In genomic region chr7:5019576-5019975, GRCm38 (mm10) we compare ENCODE assay signal across 12 mouse cellular contexts. TPM values are rescaled to one million over a fixed set of nuclear protein-coding genes. Genes with fewer than 3 reads are reported as not detected.
DNase-seq lines count a peak whose midpoint lies in the region; ATAC-seq and TF ChIP-seq lines count a peak whose summit lies in the region.
"Not testable (repeated sequence)": the region's sequence is repeated elsewhere in the genome, so short reads cannot be mapped to it uniquely, and the experiment has no call there.
"Had no signal": no experiment of that assay in that cellular context is flagged by ENCODE, and none has a peak within 500 bp of the region (broad histone marks: within the 10 kb centered on the region; RNA-seq: fewer than 3 reads in every experiment).

No protein-coding gene starts in this region.

- H3K9me3 ChIP-seq in G1E (replicated peaks), result peaks cover 13% of the 10 kb centered on the region
- not testable (repeated sequence) for H3K9me3 ChIP-seq in embryonic facial prominence, embryonic 12.5 days; hindbrain, embryonic 13.5 days; kidney, embryonic 16.5 days (ENCODE audit: low read length); liver, embryonic 14.5 days (ENCODE audit: control insufficient read depth, low read length); midbrain, embryonic 14.5 days (ENCODE audit: control insufficient read depth, low read length); stomach, embryonic 15.5 days

- WGBS in embryonic facial prominence, embryonic 12.5 days, result 27% methylated on average over 8 of the region's 8 CpGs
- 28% methylated on average over 8 of the region's 8 CpGs for WGBS in hindbrain, embryonic 13.5 days
- WGBS in kidney, embryonic 16.5 days, result 23% methylated on average over 8 of the region's 8 CpGs
- 29% methylated on average over 8 of the region's 8 CpGs for WGBS in liver, embryonic 14.5 days (ENCODE audit: insufficient replicate concordance)
- 31% methylated on average over 8 of the region's 8 CpGs for WGBS in midbrain, embryonic 14.5 days
- 26% methylated on average over 8 of the region's 8 CpGs for WGBS in stomach, embryonic 15.5 days

- DNase-seq in G1E (ENCODE audit: low spot score); gastrocnemius, adult 2 months; liver, embryonic 14.5 days (ENCODE audit: low read depth in 3 of 3, low spot score in 3 of 3); midbrain, embryonic 14.5 days: not testable (repeated sequence)

- not testable (repeated sequence) for H3K27me3 ChIP-seq in G1E (ENCODE audit: insufficient read depth, low read length); embryonic facial prominence, embryonic 12.5 days; hindbrain, embryonic 13.5 days; kidney, embryonic 16.5 days (ENCODE audit: insufficient read depth, low read length); liver, embryonic 14.5 days (ENCODE audit: control insufficient read depth, insufficient read depth, low read length); midbrain, embryonic 14.5 days (ENCODE audit: control insufficient read depth, insufficient read depth, low read length); stomach, embryonic 15.5 days (replicated peaks)

- not testable (repeated sequence) for TF ChIP-seq EP300 in liver, embryonic 14.5 days (IDR thresholded peaks at IDR 0.05; ENCODE audit: low read depth)

- H3K36me3 ChIP-seq in G1E (replicated peaks), result peaks cover 55% of the 10 kb centered on the region
- H3K36me3 ChIP-seq in embryonic facial prominence, embryonic 12.5 days, result peaks cover 25% of the 10 kb centered on the region
- peaks cover 36% of the 10 kb centered on the region for H3K36me3 ChIP-seq in hindbrain, embryonic 13.5 days
- H3K36me3 ChIP-seq in kidney, embryonic 16.5 days (ENCODE audit: insufficient read depth, low read length), result peaks cover 31% of the 10 kb centered on the region
- H3K36me3 ChIP-seq in liver, embryonic 14.5 days (replicated peaks; ENCODE audit: control insufficient read depth, insufficient read depth, low read depth), result not testable (repeated sequence)
- H3K36me3 ChIP-seq in midbrain, embryonic 14.5 days (ENCODE audit: control insufficient read depth, insufficient read depth, low read length), result peaks cover 21% of the 10 kb centered on the region
- H3K36me3 ChIP-seq in stomach, embryonic 15.5 days, result peaks cover 30% of the 10 kb centered on the region

- H3K4me1 ChIP-seq in G1E (ENCODE audit: insufficient read depth, low read depth, low read length), result peaks cover 65% of the 10 kb centered on the region
- H3K4me1 ChIP-seq in embryonic facial prominence, embryonic 12.5 days, result peaks cover 11% of the 10 kb centered on the region
- H3K4me1 ChIP-seq in hindbrain, embryonic 13.5 days (replicated peaks), result peaks cover 27% of the 10 kb centered on the region
- peaks cover 29% of the 10 kb centered on the region for H3K4me1 ChIP-seq in kidney, embryonic 16.5 days (ENCODE audit: insufficient read depth, low read length)
- H3K4me1 ChIP-seq in liver, embryonic 14.5 days (replicated peaks; ENCODE audit: control insufficient read depth in 2 of 2, insufficient read depth in 2 of 2, low read length in 1 of 2), result peaks cover 10 to 16% of the 10 kb centered on the region in 2 experiments
- peaks cover 12% of the 10 kb centered on the region for H3K4me1 ChIP-seq in midbrain, embryonic 14.5 days (ENCODE audit: control insufficient read depth, insufficient read depth, low read length)
- H3K4me1 ChIP-seq in stomach, embryonic 15.5 days, result peaks cover 16% of the 10 kb centered on the region; the same call in 1 of the 2 replicates

- peak overlapping the region; percentile 82 for H3K4me2 ChIP-seq in embryonic facial prominence, embryonic 12.5 days (replicated peaks)
- peak overlapping the region; percentile 88 for H3K4me2 ChIP-seq in hindbrain, embryonic 13.5 days
- peak overlapping the region; percentile 80 for H3K4me2 ChIP-seq in kidney, embryonic 16.5 days (replicated peaks; ENCODE audit: low read depth, low read length)
- H3K4me2 ChIP-seq in liver, embryonic 14.5 days (ENCODE audit: low read depth), result peak overlapping the region; percentile 66
- H3K4me2 ChIP-seq in midbrain, embryonic 14.5 days (ENCODE audit: low read length), result peak overlapping the region; percentile 76
- H3K4me2 ChIP-seq in stomach, embryonic 15.5 days, result peak overlapping the region; percentile 79

- not testable (repeated sequence) for TF ChIP-seq CTCF in G1E (IDR thresholded peaks at IDR 0.05; ENCODE audit: low read depth, low read length); gastrocnemius, adult 2 months (IDR thresholded peaks at IDR 0.05); liver, embryonic 14.5 days (IDR thresholded peaks at IDR 0.05; ENCODE audit: low read depth)

- H3K27ac ChIP-seq in embryonic facial prominence, embryonic 12.5 days, result peak overlapping the region; percentile 98
- peak overlapping the region; percentile 98 for H3K27ac ChIP-seq in gastrocnemius, adult 2 months
- H3K27ac ChIP-seq in hindbrain, embryonic 13.5 days, result peak overlapping the region; percentile 95
- peak overlapping the region; percentile 97 for H3K27ac ChIP-seq in kidney, embryonic 16.5 days (ENCODE audit: low read length)
- peak overlapping the region; percentile 82 for H3K27ac ChIP-seq in liver, embryonic 14.5 days
- not testable (repeated sequence) for H3K27ac ChIP-seq in midbrain, embryonic 14.5 days (replicated peaks; ENCODE audit: low read depth, low read length)
- peak overlapping the region; percentile 97 for H3K27ac ChIP-seq in stomach, embryonic 15.5 days

- peak overlapping the region; percentile 92; the same call in 1 of the 2 replicates for H3K9ac ChIP-seq in embryonic facial prominence, embryonic 12.5 days
- H3K9ac ChIP-seq in hindbrain, embryonic 13.5 days; midbrain, embryonic 14.5 days (replicated peaks; ENCODE audit: low read length): not testable (repeated sequence)
- peak overlapping the region; percentile 95 for H3K9ac ChIP-seq in kidney, embryonic 16.5 days (replicated peaks; ENCODE audit: low read length)
- peak overlapping the region; percentile 79 for H3K9ac ChIP-seq in liver, embryonic 14.5 days (replicated peaks)
- H3K9ac ChIP-seq in stomach, embryonic 15.5 days, result 0 out of 2 replicates have a peak overlapping the region, but pooled peaks have one; percentile 94

- H3K4me3 ChIP-seq in G1E (ENCODE audit: low read depth, low read length), result peak overlapping the region; percentile 80
- peak overlapping the region; percentile 87 for H3K4me3 ChIP-seq in embryonic facial prominence, embryonic 12.5 days
- H3K4me3 ChIP-seq in gastrocnemius, adult 2 months, result peak overlapping the region; percentile 97
- H3K4me3 ChIP-seq in hindbrain, embryonic 13.5 days, result peak overlapping the region; percentile 79
- peak overlapping the region; percentile 85 for H3K4me3 ChIP-seq in kidney, embryonic 16.5 days (ENCODE audit: low read length)
- H3K4me3 ChIP-seq in liver, embryonic 14.5 days (ENCODE audit: insufficient read depth in 1 of 2, low read depth in 2 of 2, low read length in 2 of 2), result peak overlapping the region in 1 of 2 experiments; percentile 81; a peak in 2 of 4 replicates
- peak overlapping the region; percentile 71 for H3K4me3 ChIP-seq in midbrain, embryonic 14.5 days (replicated peaks; ENCODE audit: low read depth, low read length)
- H3K4me3 ChIP-seq in stomach, embryonic 15.5 days (replicated peaks), result peak overlapping the region; percentile 90

- not testable (repeated sequence) for ATAC-seq in G1E (ENCODE audit: extremely low read depth, insufficient number of reproducible peaks, low FRiP score, poor library complexity, severe bottlenecking); embryonic facial prominence, embryonic 12.5 days (ENCODE audit: insufficient number of reproducible peaks, insufficient read depth, low FRiP score, low TSS enrichment); hindbrain, embryonic 13.5 days (ENCODE audit: low FRiP score); kidney, embryonic 16.5 days (ENCODE audit: low FRiP score, low TSS enrichment); liver, embryonic 14.5 days (ENCODE audit: insufficient read depth); midbrain, embryonic 14.5 days (ENCODE audit: low FRiP score, low TSS enrichment); stomach, embryonic 15.5 days (ENCODE audit: insufficient read depth, low FRiP score, low read depth)

- intact Hi-C loops in gastrocnemius, adult 2 months (cut with DNase I), result not testable (repeated sequence)

RNA-seq across cellular contexts. Expression of gene Zfp865, which starts 0.6 kb away (rescaled TPM):
- 50.6 and 54.8 TPM in 2 replicates for total RNA-seq in G1E (2014; fragmentation: Nextera tagmentation)
- total RNA-seq in G1E (2017), result 17.5 and 19.9 TPM in 2 replicates
- polyA plus RNA-seq in G1E (2012), result 121 and 146 TPM in 2 replicates
- 8.2 TPM in 2 replicates for polyA plus RNA-seq in embryonic facial prominence, embryonic 12.5 days (2016; fragmentation: Nextera tagmentation; extraction: Ambion mirVana)
- total RNA-seq in gastrocnemius, adult 2 months (2021), result 10 to 100 TPM; 12.9 to 15.6 TPM
- 5.8 and 6.0 TPM in 2 replicates for polyA plus RNA-seq in hindbrain, embryonic 13.5 days (2015; fragmentation: Nextera tagmentation; extraction: Ambion mirVana)
- polyA plus RNA-seq in kidney, embryonic 16.5 days (2015; fragmentation: Nextera tagmentation; extraction: Ambion mirVana), result 6.6 and 7.6 TPM in 2 replicates
- 6.4 and 7.6 TPM in 2 replicates for polyA plus RNA-seq in liver, embryonic 14.5 days (2012; rRNA removed)
- 0.98 and 1.0 TPM in 2 replicates for polyA plus RNA-seq in liver, embryonic 14.5 days (2014; fragmentation: Nextera tagmentation; extraction: Ambion mirVana)
- 6.8 and 8.3 TPM in 2 replicates for polyA plus RNA-seq in midbrain, embryonic 14.5 days (2014; fragmentation: Nextera tagmentation; extraction: Ambion mirVana)
- 5.5 and 7.7 TPM in 2 replicates for polyA plus RNA-seq in stomach, embryonic 15.5 days (2015; fragmentation: Nextera tagmentation; extraction: Ambion mirVana)

RNA-seq across cellular contexts. Expression of gene Ccdc106, which starts 0.8 kb away (rescaled TPM):
- 1.7 TPM in 1 of 2 replicates, not detected in the other for total RNA-seq in G1E (2014; fragmentation: Nextera tagmentation)
- 0.23 TPM in 1 of 2 replicates, not detected in the other for total RNA-seq in G1E (2017)
- 0.13 and 0.21 TPM in 2 replicates for polyA plus RNA-seq in G1E (2012)
- polyA plus RNA-seq in embryonic facial prominence, embryonic 12.5 days (2016; fragmentation: Nextera tagmentation; extraction: Ambion mirVana), result 35.5 and 38.4 TPM in 2 replicates
- not detected for total RNA-seq in gastrocnemius, adult 2 months (2021)
- 38.7 and 43.5 TPM in 2 replicates for polyA plus RNA-seq in hindbrain, embryonic 13.5 days (2015; fragmentation: Nextera tagmentation; extraction: Ambion mirVana)
- polyA plus RNA-seq in kidney, embryonic 16.5 days (2015; fragmentation: Nextera tagmentation; extraction: Ambion mirVana), result 27.1 and 30.3 TPM in 2 replicates
- 0.49 and 0.64 TPM in 2 replicates for polyA plus RNA-seq in liver, embryonic 14.5 days (2012; rRNA removed)
- polyA plus RNA-seq in liver, embryonic 14.5 days (2014; fragmentation: Nextera tagmentation; extraction: Ambion mirVana), result 0.24 and 0.35 TPM in 2 replicates
- polyA plus RNA-seq in midbrain, embryonic 14.5 days (2014; fragmentation: Nextera tagmentation; extraction: Ambion mirVana), result 47.0 and 63.6 TPM in 2 replicates
- 19.2 and 20.8 TPM in 2 replicates for polyA plus RNA-seq in stomach, embryonic 15.5 days (2015; fragmentation: Nextera tagmentation; extraction: Ambion mirVana)
- total RNA-seq: gastrocnemius, adult 18-20 months had no signal

RNA-seq across cellular contexts. Expression of gene Gm44973, which starts 4.3 kb away (rescaled TPM):
- total RNA-seq in G1E (2014; fragmentation: Nextera tagmentation) (6.7 TPM in 1 of 2 replicates, not detected in the other), G1E (2017) (not detected in 2 replicates)
- polyA plus RNA-seq in G1E (2012), result not detected in 2 replicates
- not detected in 2 replicates for polyA plus RNA-seq in embryonic facial prominence, embryonic 12.5 days (2016; fragmentation: Nextera tagmentation; extraction: Ambion mirVana)
- not detected for total RNA-seq in gastrocnemius, adult 2 months (2021)
- polyA plus RNA-seq in hindbrain, embryonic 13.5 days (2015; fragmentation: Nextera tagmentation; extraction: Ambion mirVana), result 1.4 and 1.8 TPM in 2 replicates
- 1.7 and 1.9 TPM in 2 replicates for polyA plus RNA-seq in kidney, embryonic 16.5 days (2015; fragmentation: Nextera tagmentation; extraction: Ambion mirVana)
- polyA plus RNA-seq in liver, embryonic 14.5 days (2012; rRNA removed), result 0.03 and 0.10 TPM in 2 replicates
- polyA plus RNA-seq in liver, embryonic 14.5 days (2014; fragmentation: Nextera tagmentation; extraction: Ambion mirVana), result 1.6 and 1.9 TPM in 2 replicates
- 1.3 TPM in 1 of 2 replicates, not detected in the other for polyA plus RNA-seq in midbrain, embryonic 14.5 days (2014; fragmentation: Nextera tagmentation; extraction: Ambion mirVana)
- polyA plus RNA-seq in stomach, embryonic 15.5 days (2015; fragmentation: Nextera tagmentation; extraction: Ambion mirVana), result 1.5 and 2.0 TPM in 2 replicates
- total RNA-seq: gastrocnemius, adult 18-20 months; heart, postnatal 25 days; left cerebral cortex, postnatal 10 days had no signal
- polyA plus RNA-seq: large intestine, adult 2 months had no signal

RNA-seq across cellular contexts. Expression of gene Fiz1, which starts 5.1 kb away (rescaled TPM):
- total RNA-seq in G1E (2014; fragmentation: Nextera tagmentation), result 53.4 and 54.4 TPM in 2 replicates
- total RNA-seq in G1E (2017), result 22.2 and 23.6 TPM in 2 replicates
- polyA plus RNA-seq in G1E (2012), result 52.7 and 66.6 TPM in 2 replicates
- polyA plus RNA-seq in embryonic facial prominence, embryonic 12.5 days (2016; fragmentation: Nextera tagmentation; extraction: Ambion mirVana), result 58.9 and 59.3 TPM in 2 replicates
- total RNA-seq in gastrocnemius, adult 2 months (2021), result 10 to 100 TPM; 23.2 to 23.3 TPM
- 37.7 and 41.9 TPM in 2 replicates for polyA plus RNA-seq in hindbrain, embryonic 13.5 days (2015; fragmentation: Nextera tagmentation; extraction: Ambion mirVana)
- polyA plus RNA-seq in kidney, embryonic 16.5 days (2015; fragmentation: Nextera tagmentation; extraction: Ambion mirVana), result 41.9 and 44.2 TPM in 2 replicates
- 12.1 and 14.1 TPM in 2 replicates for polyA plus RNA-seq in liver, embryonic 14.5 days (2012; rRNA removed)
- polyA plus RNA-seq in liver, embryonic 14.5 days (2014; fragmentation: Nextera tagmentation; extraction: Ambion mirVana), result 10.7 and 13.2 TPM in 2 replicates
- polyA plus RNA-seq in midbrain, embryonic 14.5 days (2014; fragmentation: Nextera tagmentation; extraction: Ambion mirVana), result 36.2 and 38.0 TPM in 2 replicates
- 40.6 and 43.0 TPM in 2 replicates for polyA plus RNA-seq in stomach, embryonic 15.5 days (2015; fragmentation: Nextera tagmentation; extraction: Ambion mirVana)

RNA-seq across cellular contexts. Expression of gene Zfp524, which starts 5.4 kb away (rescaled TPM):
- total RNA-seq in G1E (2014; fragmentation: Nextera tagmentation) (9.1 and 11.4 TPM in 2 replicates), G1E (2017) (8.9 and 12.3 TPM in 2 replicates)
- 37.2 and 38.9 TPM in 2 replicates for polyA plus RNA-seq in G1E (2012)
- polyA plus RNA-seq in embryonic facial prominence, embryonic 12.5 days (2016; fragmentation: Nextera tagmentation; extraction: Ambion mirVana), result 9.3 and 10.6 TPM in 2 replicates
- 10 to 100 TPM in 1 of 2 experiments, 1 to 10 TPM in 1; 6.5 to 10.4 TPM for total RNA-seq in gastrocnemius, adult 2 months (2021)
- 7.9 and 9.2 TPM in 2 replicates for polyA plus RNA-seq in hindbrain, embryonic 13.5 days (2015; fragmentation: Nextera tagmentation; extraction: Ambion mirVana)
- 14.4 and 15.2 TPM in 2 replicates for polyA plus RNA-seq in kidney, embryonic 16.5 days (2015; fragmentation: Nextera tagmentation; extraction: Ambion mirVana)
- 9.1 and 9.5 TPM in 2 replicates for polyA plus RNA-seq in liver, embryonic 14.5 days (2012; rRNA removed)
- polyA plus RNA-seq in liver, embryonic 14.5 days (2014; fragmentation: Nextera tagmentation; extraction: Ambion mirVana), result 8.9 TPM in 2 replicates
- polyA plus RNA-seq in midbrain, embryonic 14.5 days (2014; fragmentation: Nextera tagmentation; extraction: Ambion mirVana), result 8.4 and 9.4 TPM in 2 replicates
- 16.0 and 16.4 TPM in 2 replicates for polyA plus RNA-seq in stomach, embryonic 15.5 days (2015; fragmentation: Nextera tagmentation; extraction: Ambion mirVana)

Comparison
In these comparisons a context has a peak if more than half of its experiments do, and no peak if none do; other contexts are left out.
1. RNA of gene Zfp865, which starts 0.6 kb away (polyA plus RNA-seq): 121 to 146 TPM in G1E; 8.2 TPM in embryonic facial prominence, embryonic 12.5 days, 6.8 to 8.3 TPM in midbrain, embryonic 14.5 days, 6.6 to 7.6 TPM in kidney, embryonic 16.5 days, 0.98 to 7.6 TPM in liver, embryonic 14.5 days, 5.8 to 6.0 TPM in hindbrain, embryonic 13.5 days and 5.5 to 7.7 TPM in stomach, embryonic 15.5 days; every median in the first group is over 10 times any median in the second.
2. RNA of gene Ccdc106, which starts 0.8 kb away (polyA plus RNA-seq): 47.0 to 63.6 TPM in midbrain, embryonic 14.5 days, 38.7 to 43.5 TPM in hindbrain, embryonic 13.5 days, 35.5 to 38.4 TPM in embryonic facial prominence, embryonic 12.5 days, 27.1 to 30.3 TPM in kidney, embryonic 16.5 days and 19.2 to 20.8 TPM in stomach, embryonic 15.5 days; 0.24 to 0.64 TPM in liver, embryonic 14.5 days and 0.13 to 0.21 TPM in G1E; every median in the first group is over 10 times any median in the second.
3. Peak in every context shown above with its lines, with median percentiles within 50 percentile points of each other: H3K4me2 ChIP-seq.